Mouse (Mus musculus): Measurements from ENCODE around the gene Cdc6. TPM values are rescaled to one million over a fixed set of nuclear protein-coding genes. Genes with fewer than 3 reads are reported as not detected.

The Cdc6 gene
- total and polyA plus RNA-seq, 3 experiments = 56.9 to 104 (median 69.4) TPM

GRCm38 (mm10) chr11:98937914-98938694, 30.5 kb downstream of the Cdc6 start (continued):
- TF ChIP-seq UBTF (IDR thresholded peaks at IDR 0.05; ENCODE audit: borderline replicate concordance, insufficient read depth, low read depth, low read length) (0 out of 2 replicates have a peak, but pooled peaks have one; percentile 64), MAFK (IDR thresholded peaks at IDR 0.05; ENCODE audit: borderline replicate concordance, low read depth, low read length) (no peak), SMC3 (IDR thresholded peaks at IDR 0.05; ENCODE audit: low read depth, low read length) (no peak), BHLHE40 (IDR thresholded peaks at IDR 0.05; ENCODE audit: borderline replicate concordance, low read depth, low read length) (peak; percentile 67), EP300 (IDR thresholded peaks at IDR 0.05; ENCODE audit: low read depth in 1 of 2, low read length in 2 of 2) (peak; percentile 18 to 33; a peak in 2 of 4 replicates), CTCF (IDR thresholded peaks at IDR 0.05 in 2 of 3, conservative IDR thresholded peaks at IDR 0.05 in 1 of 3; ENCODE audit: control insufficient read depth in 1 of 3, insufficient read depth in 1 of 3, low read depth in 2 of 3, low read length in 3 of 3, poor library complexity in 1 of 3, severe bottlenecking in 1 of 3) (no peak), RCOR1 (IDR thresholded peaks at IDR 0.05; ENCODE audit: low read depth, low read length) (no peak), KAT2A (conservative IDR thresholded peaks at IDR 0.05; ENCODE audit: low read depth, low read length) (no peak), ELF1 (IDR thresholded peaks at IDR 0.05; ENCODE audit: low read depth, low read length) (no peak)

- DNase-seq (ENCODE audit: low read depth, low spot score) = no peak
- peaks cover 15 to 33% of the 10 kb centered on the region in 2 experiments for H3K4me1 ChIP-seq (ENCODE audit: control insufficient read depth in 1 of 2, insufficient read depth in 2 of 2, low read length in 2 of 2)
- no peak overlapping the region for H3K27ac ChIP-seq (ENCODE audit: control insufficient read depth, low read depth, low read length)
- peaks cover 0 to 7% of the 10 kb centered on the region in 2 experiments; a peak in 2 of 4 replicates for H3K36me3 ChIP-seq (ENCODE audit: control insufficient read depth in 1 of 2, insufficient read depth in 2 of 2, low read length in 2 of 2)
- peak overlapping the region; percentile 61 to 100 for H3K4me3 ChIP-seq (ENCODE audit: control insufficient read depth in 1 of 2, insufficient read depth in 1 of 2, low read depth in 2 of 2, low read length in 2 of 2)
- H3K79me2 ChIP-seq (ENCODE audit: control insufficient read depth, insufficient read depth, low read length, poor library complexity) = peaks cover 16% of the 10 kb centered on the region
- peak overlapping the region; percentile 87 for H3K9ac ChIP-seq (ENCODE audit: control insufficient read depth, low read depth, low read length, poor library complexity, severe bottlenecking)
- no peaks in the 10 kb centered on the region for H3K27me3 ChIP-seq (ENCODE audit: control insufficient read depth in 1 of 2, insufficient read depth in 2 of 2, low read length in 2 of 2)
- no peak for TF ChIP-seq CHD1 (IDR thresholded peaks at IDR 0.05; ENCODE audit: low read depth, low read length)
- H3K9me3 ChIP-seq (replicated peaks; ENCODE audit: insufficient read depth, low read length) = no peaks in the 10 kb centered on the region
Measured at GRCm38 (mm10) chr11:98938701-98939083, 31.1 kb downstream of the Cdc6 start.

- no peak overlapping the region for H3K4me3 ChIP-seq (ENCODE audit: control insufficient read depth in 1 of 2, insufficient read depth in 1 of 2, low read depth in 2 of 2, low read length in 2 of 2)
- no peak for DNase-seq (ENCODE audit: low read depth, low spot score)
Measured at GRCm38 (mm10) chr11:98939084-98939952, 31.7 kb downstream of the Cdc6 start.

More at GRCm38 (mm10) chr11:98939084-98939952, 31.7 kb downstream of the Cdc6 start:
- H3K4me1 ChIP-seq (ENCODE audit: control insufficient read depth in 1 of 2, insufficient read depth in 2 of 2, low read length in 2 of 2) = peaks cover 13 to 33% of the 10 kb centered on the region in 2 experiments
- peaks cover 0 to 7% of the 10 kb centered on the region in 2 experiments; a peak in 2 of 4 replicates for H3K36me3 ChIP-seq (ENCODE audit: control insufficient read depth in 1 of 2, insufficient read depth in 2 of 2, low read length in 2 of 2)
- H3K27ac ChIP-seq (ENCODE audit: control insufficient read depth, low read depth, low read length) = no peak overlapping the region
- no peaks in the 10 kb centered on the region for H3K27me3 ChIP-seq (ENCODE audit: control insufficient read depth in 1 of 2, insufficient read depth in 2 of 2, low read length in 2 of 2)
- H3K79me2 ChIP-seq (ENCODE audit: control insufficient read depth, insufficient read depth, low read length, poor library complexity) = peaks cover 16% of the 10 kb centered on the region
- H3K9me3 ChIP-seq (replicated peaks; ENCODE audit: insufficient read depth, low read length) = no peaks in the 10 kb centered on the region
- TF ChIP-seq ELF1 (IDR thresholded peaks at IDR 0.05; ENCODE audit: low read depth, low read length) = no peak
- TF ChIP-seq BHLHE40 (IDR thresholded peaks at IDR 0.05; ENCODE audit: borderline replicate concordance, low read depth, low read length) = no peak
- TF ChIP-seq UBTF (IDR thresholded peaks at IDR 0.05; ENCODE audit: borderline replicate concordance, insufficient read depth, low read depth, low read length) = no peak
- TF ChIP-seq TCF12 (IDR thresholded peaks at IDR 0.05; ENCODE audit: low read depth, low read length) = no peak
- no peak for TF ChIP-seq SIN3A (IDR thresholded peaks at IDR 0.05; ENCODE audit: low read length)
- TF ChIP-seq JUND (IDR thresholded peaks at IDR 0.05; ENCODE audit: low read depth, low read length) = no peak
- TF ChIP-seq MAFK (IDR thresholded peaks at IDR 0.05; ENCODE audit: borderline replicate concordance, low read depth, low read length) = no peak
- TF ChIP-seq CHD2 (IDR thresholded peaks at IDR 0.05; ENCODE audit: low read length) = no peak
- H3K9ac ChIP-seq (ENCODE audit: control insufficient read depth, low read depth, low read length, poor library complexity, severe bottlenecking) = no peak overlapping the region

All from MEL (cell line).